Mouse (Mus musculus): ENCODE data around the gene Vmn1r79.
"Not testable (repeated sequence)": the region's sequence is repeated elsewhere in the genome, so short reads cannot be mapped to it uniquely, and the experiment has no call there.

The Vmn1r79 gene

DNA sequence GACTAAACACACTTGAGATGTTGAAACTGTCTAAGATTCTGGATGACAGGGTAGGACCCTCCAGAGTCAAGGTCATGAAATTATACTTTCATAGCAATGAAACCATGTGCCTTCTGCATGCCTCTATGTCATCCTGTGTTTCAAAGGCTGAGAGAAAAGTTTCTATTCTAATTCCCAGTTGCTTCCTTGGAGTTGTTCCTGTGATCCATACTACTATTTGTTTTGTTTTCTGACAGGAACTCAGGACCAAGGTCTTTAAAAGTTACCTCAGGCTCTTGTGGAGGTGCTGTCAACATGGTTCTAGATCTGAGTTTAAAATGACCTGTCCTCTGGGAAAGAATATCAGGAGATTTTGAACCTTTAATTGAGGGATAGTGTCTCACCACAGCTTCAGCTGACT lies at the start of gene Vmn1r79:
Gene Vmn1r79, plus strand, starts transcription at position 301 of the 400 bp plus-strand sequence.
- not testable (repeated sequence) for DNase-seq (ENCODE audit: low spot score in 2 of 2)

DNA sequence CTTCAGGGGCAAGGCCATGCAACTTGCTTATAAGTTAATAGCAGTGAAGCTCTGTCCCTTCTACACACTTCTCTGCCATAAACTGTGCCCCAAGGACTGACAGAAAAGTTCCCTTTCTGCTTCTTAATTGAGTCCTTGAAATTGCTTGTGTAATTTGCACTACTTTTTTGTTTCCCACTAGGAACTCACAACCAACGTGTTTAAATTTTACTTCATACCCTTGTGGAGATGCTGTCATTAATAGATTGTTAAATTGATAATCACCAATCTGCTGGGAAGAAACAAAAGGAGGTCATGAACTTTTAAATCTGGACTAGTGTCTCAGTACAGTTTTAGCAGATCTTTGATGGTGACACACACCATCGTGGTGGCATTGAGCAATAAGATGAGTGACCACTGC lies 21.1 kb upstream of the Vmn1r79 start, which contains the start of gene Vmn1r78:
Gene Vmn1r78, plus strand, starts transcription at position 301 of the 400 bp plus-strand sequence.
- no peak for DNase-seq (ENCODE audit: low spot score in 2 of 2)

DNA sequence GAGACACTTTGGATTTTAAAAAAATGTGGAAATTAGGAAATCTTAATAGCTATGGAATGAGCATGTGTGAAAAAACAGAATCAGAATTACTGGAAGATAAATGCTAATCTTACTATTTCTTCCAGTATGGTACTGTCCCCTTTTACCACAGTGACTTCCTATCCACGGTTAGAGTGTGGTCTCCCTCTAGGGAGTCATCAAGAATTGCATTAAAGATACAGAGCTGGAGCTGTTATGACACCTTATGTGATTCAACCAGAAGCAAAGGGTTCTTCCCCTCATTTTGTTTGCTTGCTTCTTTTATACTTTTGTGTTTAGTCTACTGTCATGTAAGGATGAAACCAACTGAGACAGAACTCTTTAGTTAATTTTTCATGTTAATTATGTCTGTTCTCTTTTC lies 14.6 kb upstream of the Vmn1r79 start:
- DNase-seq (ENCODE audit: low spot score in 2 of 2): not testable (repeated sequence)

GRCm38 (mm10) chr7:12172926-12173325 lies 1.8 kb downstream of the Vmn1r79 start:
- not testable (repeated sequence) for DNase-seq (ENCODE audit: low spot score in 2 of 2)

DNA sequence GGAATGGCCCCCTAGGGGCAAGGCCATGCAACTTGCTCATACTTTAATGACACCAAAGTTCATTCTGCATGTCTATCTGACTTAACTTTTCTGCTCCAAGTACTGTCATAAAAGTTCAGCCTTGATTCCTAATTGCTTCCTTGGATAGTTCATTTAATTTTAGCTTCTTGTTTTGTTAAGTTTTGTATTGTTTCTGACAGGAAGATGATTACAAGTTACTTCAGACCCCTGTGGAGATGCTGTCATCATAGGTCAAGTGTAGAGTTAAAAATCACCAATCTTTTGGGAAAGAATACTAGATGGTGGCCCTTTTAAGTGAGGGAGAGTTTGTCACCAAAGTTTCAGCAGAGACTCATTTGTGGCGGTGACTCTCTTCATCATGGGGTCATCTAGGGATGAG lies 17.9 kb downstream of the Vmn1r79 start, which contains the start of gene Vmn1r80:
Gene Vmn1r80, plus strand, starts transcription at position 301 of the 400 bp plus-strand sequence.
- no peak for DNase-seq (ENCODE audit: low spot score in 2 of 2)

DNA sequence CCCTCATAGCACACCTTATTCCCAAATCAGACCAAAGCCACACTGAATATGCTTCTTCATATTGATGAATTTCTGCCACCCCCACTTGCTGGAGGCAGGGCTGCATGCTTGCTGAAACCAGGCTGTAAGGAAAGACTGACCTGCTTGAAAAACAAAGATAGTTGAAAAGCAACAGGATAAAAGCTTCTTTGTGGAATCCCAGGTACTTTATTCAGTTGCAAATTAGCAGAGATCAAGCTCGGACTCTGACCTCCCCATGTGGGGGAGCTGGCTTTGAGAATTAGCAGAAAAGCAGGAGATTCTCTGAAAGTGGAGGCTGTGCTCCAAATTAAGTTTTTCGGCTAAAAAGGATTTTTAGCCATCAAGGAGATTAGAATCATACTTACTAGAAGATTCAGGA lies 33.1 kb downstream of the Vmn1r79 start:
- DNase-seq (ENCODE audit: low spot score in 2 of 2): no peak

Measured in left cerebral cortex, adult 9 months (tissue).